Mouse (Mus musculus): ENCODE data around the gene Cd24a. TPM values are rescaled to one million over a fixed set of nuclear protein-coding genes. Genes with fewer than 3 reads are reported as not detected.

Cd24a gene
- polyA plus RNA-seq, 1 experiment from 2014 or later, result 206 TPM

- Histone ChIP-seq H3K36me3 (replicated peaks) (no peaks in the 10 kb centered on the region), H3K4me1 (no peaks in the 10 kb centered on the region), H3K9me3 (peaks cover 3% of the 10 kb centered on the region; the same call in 1 of the 2 replicates), H3K4me3 (no peak overlapping the region), H3K27ac (no peak overlapping the region), H3K27me3 (ENCODE audit: poor library complexity, severe bottlenecking) (no peaks in the 10 kb centered on the region)
- 92% methylated on average over 2 of the region's 2 CpGs for WGBS
- no peak for DNase-seq (ENCODE audit: extremely low spot score, low spot score)
These were observed 16.8 kb upstream of the Cd24a start for GRCm38 (mm10) chr10:43561311-43561710.

GRCm38 (mm10) chr10:43574352-43574751 is 3.7 kb upstream of the Cd24a start:
- Histone ChIP-seq H3K4me3 (no peak overlapping the region), H3K9me3 (peaks cover 9% of the 10 kb centered on the region), H3K36me3 (replicated peaks) (no peaks in the 10 kb centered on the region), H3K27me3 (ENCODE audit: poor library complexity, severe bottlenecking) (peaks cover 17% of the 10 kb centered on the region), H3K27ac (no peak overlapping the region), H3K4me1 (peaks cover 26% of the 10 kb centered on the region)
- DNase-seq (ENCODE audit: extremely low spot score, low spot score), result no peak
- 75% methylated on average over 2 of the region's 2 CpGs for WGBS

GRCm38 (mm10) chr10:43574956-43575355 is 3.1 kb upstream of the Cd24a start:
- WGBS, result 2% methylated on average over 3 of the region's 3 CpGs
- H3K36me3 ChIP-seq (replicated peaks), result no peaks in the 10 kb centered on the region
- peaks cover 9% of the 10 kb centered on the region for H3K9me3 ChIP-seq
- H3K27me3 ChIP-seq (ENCODE audit: poor library complexity, severe bottlenecking), result peaks cover 17% of the 10 kb centered on the region
- peak; percentile 80 for DNase-seq (ENCODE audit: extremely low spot score, low spot score)
- H3K27ac ChIP-seq, result no peak overlapping the region
- no peak overlapping the region for H3K4me3 ChIP-seq
- peaks cover 32% of the 10 kb centered on the region for H3K4me1 ChIP-seq

- peak; percentile 46 for DNase-seq (ENCODE audit: extremely low spot score, low spot score)
- Histone ChIP-seq H3K27me3 (ENCODE audit: poor library complexity, severe bottlenecking) (peaks cover 21% of the 10 kb centered on the region), H3K36me3 (replicated peaks) (peaks cover 13% of the 10 kb centered on the region), H3K9me3 (no peaks in the 10 kb centered on the region), H3K4me3 (peak overlapping the region; percentile 75), H3K27ac (peak overlapping the region; percentile 96), H3K4me1 (peaks cover 48% of the 10 kb centered on the region)
- 16% methylated on average over 19 of the region's 19 CpGs for WGBS
These were observed 636 bp upstream of the Cd24a start for GRCm38 (mm10) chr10:43577299-43577996.

- no peaks in the 10 kb centered on the region for H3K9me3 ChIP-seq
- H3K36me3 ChIP-seq (replicated peaks), result peaks cover 22% of the 10 kb centered on the region
- H3K27me3 ChIP-seq (ENCODE audit: poor library complexity, severe bottlenecking), result peaks cover 22% of the 10 kb centered on the region
- H3K27ac ChIP-seq, result peak overlapping the region; percentile 96
- DNase-seq (ENCODE audit: extremely low spot score, low spot score), result peak; percentile 82
- under 1% methylated on average over 32 of the region's 32 CpGs for WGBS
- peak overlapping the region; percentile 75 for H3K4me3 ChIP-seq
- H3K4me1 ChIP-seq, result peaks cover 48% of the 10 kb centered on the region
These were observed 276 bp downstream of the Cd24a start for GRCm38 (mm10) chr10:43578366-43578753.

- peak overlapping the region; percentile 96 for H3K27ac ChIP-seq
- DNase-seq (ENCODE audit: extremely low spot score, low spot score), result peak; percentile 86
- H3K36me3 ChIP-seq (replicated peaks), result peaks cover 27% of the 10 kb centered on the region
- H3K4me1 ChIP-seq, result peaks cover 48% of the 10 kb centered on the region
- peaks cover 22% of the 10 kb centered on the region for H3K27me3 ChIP-seq (ENCODE audit: poor library complexity, severe bottlenecking)
- H3K9me3 ChIP-seq, result no peaks in the 10 kb centered on the region
- 0% methylated on average over 64 of the region's 65 CpGs for WGBS
- H3K4me3 ChIP-seq, result peak overlapping the region; percentile 75
These were observed 783 bp downstream of the Cd24a start for GRCm38 (mm10) chr10:43578754-43579380.

GRCm38 (mm10) chr10:43579381-43580261 is 1.5 kb downstream of the Cd24a start:
- Histone ChIP-seq H3K36me3 (replicated peaks) (peaks cover 34% of the 10 kb centered on the region), H3K27me3 (ENCODE audit: poor library complexity, severe bottlenecking) (peaks cover 22% of the 10 kb centered on the region), H3K27ac (peak overlapping the region; percentile 96), H3K4me3 (peak overlapping the region; percentile 75), H3K9me3 (no peaks in the 10 kb centered on the region), H3K4me1 (peaks cover 48% of the 10 kb centered on the region)
- WGBS, result under 1% methylated on average over 49 of the region's 49 CpGs
- peak; percentile 68 for DNase-seq (ENCODE audit: extremely low spot score, low spot score)

GRCm38 (mm10) chr10:43580649-43581078 is 2.6 kb downstream of the Cd24a start:
- DNase-seq (ENCODE audit: extremely low spot score, low spot score), result peak; percentile 88
- Histone ChIP-seq H3K9me3 (no peaks in the 10 kb centered on the region), H3K27me3 (ENCODE audit: poor library complexity, severe bottlenecking) (peaks cover 22% of the 10 kb centered on the region), H3K27ac (peak overlapping the region; percentile 96), H3K36me3 (replicated peaks) (peaks cover 40% of the 10 kb centered on the region), H3K4me3 (peak overlapping the region; percentile 75), H3K4me1 (peaks cover 48% of the 10 kb centered on the region)
- under 1% methylated on average over 15 of the region's 15 CpGs for WGBS

- Histone ChIP-seq H3K36me3 (replicated peaks) (peaks cover 43% of the 10 kb centered on the region), H3K4me3 (peak overlapping the region; percentile 75), H3K27ac (peak overlapping the region; percentile 96), H3K4me1 (peaks cover 48% of the 10 kb centered on the region), H3K27me3 (ENCODE audit: poor library complexity, severe bottlenecking) (peaks cover 16% of the 10 kb centered on the region), H3K9me3 (no peaks in the 10 kb centered on the region)
- no peak for DNase-seq (ENCODE audit: extremely low spot score, low spot score)
- WGBS, result 66% methylated on average over 3 of the region's 3 CpGs
These were observed 3.2 kb downstream of the Cd24a start for GRCm38 (mm10) chr10:43581260-43581659.

- Histone ChIP-seq H3K36me3 (replicated peaks) (peaks cover 44% of the 10 kb centered on the region), H3K4me3 (no peak overlapping the region), H3K4me1 (peaks cover 29% of the 10 kb centered on the region), H3K9me3 (no peaks in the 10 kb centered on the region), H3K27me3 (ENCODE audit: poor library complexity, severe bottlenecking) (peaks cover 13% of the 10 kb centered on the region), H3K27ac (no peak overlapping the region)
- no peak for DNase-seq (ENCODE audit: extremely low spot score, low spot score)
- 87% methylated on average over 4 of the region's 4 CpGs for WGBS
These were observed 6.5 kb downstream of the Cd24a start for GRCm38 (mm10) chr10:43584538-43584937.

GRCm38 (mm10) chr10:43588470-43589177 is 10.5 kb downstream of the Cd24a start:
- peaks cover 14% of the 10 kb centered on the region for H3K4me1 ChIP-seq
- H3K27me3 ChIP-seq (ENCODE audit: poor library complexity, severe bottlenecking), result peaks cover 8% of the 10 kb centered on the region; the same call in 1 of the 2 replicates
- 76% methylated on average over 8 of the region's 8 CpGs for WGBS
- DNase-seq (ENCODE audit: extremely low spot score, low spot score), result no peak
- H3K9me3 ChIP-seq, result no peaks in the 10 kb centered on the region
- H3K4me3 ChIP-seq, result no peak overlapping the region
- H3K27ac ChIP-seq, result no peak overlapping the region
- H3K36me3 ChIP-seq (replicated peaks), result peaks cover 20% of the 10 kb centered on the region

GRCm38 (mm10) chr10:43591477-43591876 is 13.4 kb downstream of the Cd24a start:
- WGBS, result 94% methylated on average over 10 of the region's 10 CpGs
- no peak overlapping the region for H3K4me3 ChIP-seq
- no peak for DNase-seq (ENCODE audit: extremely low spot score, low spot score)
- no peaks in the 10 kb centered on the region for H3K9me3 ChIP-seq
- peaks cover 14% of the 10 kb centered on the region for H3K4me1 ChIP-seq
- H3K27ac ChIP-seq, result no peak overlapping the region
- peaks cover 8% of the 10 kb centered on the region; the same call in 1 of the 2 replicates for H3K27me3 ChIP-seq (ENCODE audit: poor library complexity, severe bottlenecking)
- H3K36me3 ChIP-seq (replicated peaks), result no peaks in the 10 kb centered on the region
